Mouse (Mus musculus) spleen, postnatal 14 days (tissue): Measurements from ENCODE around the gene Tbc1d23.
"Not testable (repeated sequence)": the region's sequence is repeated elsewhere in the genome, so short reads cannot be mapped to it uniquely, and the experiment has no call there.

Experiments
- DNase-seq, 2 experiments: peaks; one replicate each; pipeline ENCODE4 v3.0.0; 2021 to 2022; ENCODE audit warnings: low spot score in 2 of 2

Tbc1d23 gene

DNA sequence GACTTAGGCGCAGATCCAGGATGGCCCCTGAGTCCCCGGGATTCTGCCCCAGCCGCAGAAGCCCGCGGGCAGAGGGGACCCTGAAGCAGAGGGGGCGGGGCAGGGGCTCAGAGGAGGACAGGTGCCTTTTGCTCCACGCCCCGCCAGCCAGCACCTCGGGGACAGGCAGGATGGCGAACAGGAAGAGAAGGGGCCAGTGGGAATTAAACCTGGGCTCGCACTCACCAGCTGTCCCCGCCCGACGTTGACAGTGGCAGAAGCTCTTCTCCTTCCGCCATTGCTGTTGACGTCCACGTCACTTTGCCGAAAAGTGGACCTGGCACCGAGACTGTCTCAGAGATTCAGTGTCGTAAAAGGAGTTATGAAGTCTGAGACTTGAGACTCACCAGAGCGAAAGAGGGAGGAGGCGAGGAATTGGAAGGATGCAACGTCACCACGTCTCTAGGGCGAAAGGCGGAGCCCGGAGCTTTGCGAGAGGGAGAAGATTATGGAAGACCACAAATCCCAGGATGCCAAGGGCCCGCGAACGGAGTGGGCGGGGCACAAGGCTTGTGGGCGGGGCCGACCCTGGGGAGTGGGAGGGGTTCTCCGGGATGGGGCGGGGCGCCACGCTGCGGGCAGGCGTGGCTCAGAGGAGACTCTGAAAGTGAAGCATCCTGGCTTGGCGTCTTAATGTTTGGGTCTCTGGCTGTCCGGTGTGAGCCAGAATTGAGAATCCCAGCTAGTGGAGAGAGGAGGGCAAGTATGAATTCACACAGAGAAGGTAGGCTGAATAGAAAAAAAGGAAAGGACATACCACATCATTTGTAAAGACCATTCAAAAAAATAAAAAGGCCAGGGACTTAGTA is at the start of gene Tbc1d23:
Tbc1d23 (minus strand) TSS at position 416 of the 848 bp plus-strand sequence.
- DNase-seq, result peak; percentile 85 to 92

DNA sequence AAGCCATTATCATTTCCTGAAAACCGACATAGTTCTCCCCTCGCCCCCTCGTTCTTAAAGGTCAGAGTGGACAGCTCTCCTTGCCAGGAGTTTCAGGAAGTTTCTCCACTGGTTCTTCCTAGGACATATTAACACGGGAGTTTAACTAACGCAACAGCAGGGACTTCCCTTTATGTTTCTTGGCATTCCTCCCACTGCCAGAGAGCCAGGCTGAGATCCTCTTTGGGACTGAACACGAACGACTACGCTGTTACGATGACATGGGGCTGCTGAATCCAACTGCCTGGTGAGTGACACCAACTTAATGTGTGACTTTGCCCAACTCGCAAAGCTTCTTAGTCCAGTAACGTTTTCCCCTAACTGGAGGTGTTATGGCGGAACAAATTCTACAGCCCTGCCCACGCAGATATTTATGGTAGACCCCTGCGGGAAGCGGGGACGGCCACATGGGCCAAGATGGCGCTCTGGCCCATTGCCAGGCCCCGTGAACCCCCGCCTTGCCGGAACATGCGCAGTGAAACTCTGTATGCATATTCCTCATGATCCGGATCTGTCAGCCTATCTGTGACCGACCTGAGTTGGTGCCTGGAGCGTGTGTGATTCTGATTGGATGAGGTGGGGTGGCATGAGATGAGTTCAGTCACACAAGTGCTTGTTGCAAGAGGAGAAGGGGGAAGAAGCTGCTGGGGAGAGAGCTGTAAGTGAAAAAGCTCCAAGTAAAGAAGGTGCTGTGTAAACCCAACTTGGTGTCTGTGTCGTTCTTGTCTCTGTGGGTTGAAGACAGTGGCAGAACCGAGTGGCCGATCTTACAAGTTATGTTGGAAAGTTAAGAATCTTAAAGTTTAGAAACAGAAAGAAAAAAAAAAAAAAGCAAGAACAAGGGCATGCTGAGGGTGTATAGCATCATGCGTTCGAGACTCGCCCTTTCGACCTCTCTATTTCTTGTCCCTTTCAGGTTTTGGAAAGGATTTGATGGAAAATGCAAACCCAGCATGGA is 49.2 kb upstream of the Tbc1d23 start:
- DNase-seq, result no peak

DNA sequence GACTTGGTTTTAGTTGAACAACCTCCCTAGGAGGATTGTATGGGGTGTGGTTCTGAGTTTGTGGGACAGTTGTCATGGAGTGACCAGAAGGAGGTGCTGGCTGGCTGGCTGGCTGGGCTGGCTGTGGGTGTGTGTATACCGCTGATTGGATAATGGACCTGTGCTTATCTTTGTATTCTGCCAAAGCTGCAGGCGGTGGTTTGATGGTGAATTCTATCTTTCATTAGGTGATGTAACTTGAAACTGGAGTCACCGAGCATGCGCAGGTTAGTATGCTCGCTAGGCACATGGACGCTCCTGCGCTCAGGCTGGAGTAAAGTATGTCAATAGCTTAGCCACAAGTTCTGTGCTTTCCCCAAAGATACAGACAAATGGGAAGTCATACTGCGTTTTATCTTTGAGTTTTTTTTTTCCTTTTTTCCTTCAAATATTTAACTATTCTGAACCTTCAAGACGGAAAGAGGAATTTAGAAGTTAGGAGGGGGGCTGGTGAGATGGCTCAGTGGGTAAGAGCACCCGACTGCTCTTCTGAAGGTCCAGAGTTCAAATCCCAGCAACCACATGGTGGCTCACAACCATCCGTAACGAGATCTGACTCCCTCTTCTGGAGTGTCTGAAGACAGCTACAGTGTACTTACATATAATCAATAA is 47.8 kb upstream of the Tbc1d23 start:
- no peak for DNase-seq

DNA sequence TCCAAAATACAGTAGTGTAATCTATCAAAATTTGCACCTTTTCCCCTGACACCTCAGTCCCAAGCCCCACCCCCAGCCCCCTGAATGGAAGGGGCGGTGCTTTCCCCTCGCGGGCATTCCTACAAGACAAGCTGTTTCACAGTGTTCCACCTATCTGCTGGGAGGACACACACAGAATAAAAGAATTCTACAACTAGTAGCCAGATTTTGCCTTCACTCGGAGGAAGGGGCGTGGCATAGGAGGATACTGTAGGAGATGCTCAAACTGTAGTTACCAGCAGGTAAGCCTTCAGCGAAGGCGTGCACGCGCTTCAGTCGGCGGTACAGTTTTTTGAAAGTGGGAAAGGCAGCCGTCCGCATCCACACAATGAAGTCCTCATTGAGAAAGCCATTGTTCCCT is 38.4 kb upstream of the Tbc1d23 start:
- no peak for DNase-seq

DNA sequence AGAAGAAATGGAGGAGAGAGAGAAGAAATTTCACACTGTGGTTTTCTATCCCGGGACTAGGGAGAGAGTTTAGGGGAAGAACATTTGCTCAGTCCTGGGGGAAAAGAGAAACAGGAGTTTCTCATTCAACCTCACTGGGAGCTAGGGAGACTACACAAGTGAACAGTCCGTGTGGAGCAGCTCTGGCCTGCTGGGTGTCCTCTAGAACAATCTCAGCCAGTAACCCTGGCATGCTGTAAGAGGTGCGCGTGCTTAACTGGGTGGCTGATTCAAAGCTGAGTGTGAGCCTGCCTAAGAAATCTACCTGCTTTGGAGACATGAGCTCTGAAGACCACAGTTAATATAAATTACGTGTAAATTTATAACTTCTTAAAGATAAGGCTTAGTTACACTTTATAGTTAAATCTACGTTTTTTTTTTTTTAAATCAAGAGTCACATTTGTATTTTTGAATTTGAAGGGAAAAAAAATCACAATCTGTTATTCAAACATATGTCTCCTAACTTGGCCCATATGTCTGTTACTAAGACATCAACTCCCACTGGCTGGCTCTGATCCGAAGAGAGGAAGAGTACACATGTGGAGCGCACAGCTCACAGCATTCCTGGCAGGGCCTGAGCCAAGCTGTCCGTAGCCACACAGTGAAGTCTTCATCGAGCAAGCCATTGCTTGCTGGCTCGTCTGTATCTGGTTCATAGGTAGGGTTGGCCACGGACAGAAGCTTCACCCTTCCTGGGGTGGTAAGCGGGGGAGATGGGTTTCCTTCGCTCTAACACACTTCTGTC is 36.9 kb upstream of the Tbc1d23 start:
- DNase-seq, result no peak

DNA sequence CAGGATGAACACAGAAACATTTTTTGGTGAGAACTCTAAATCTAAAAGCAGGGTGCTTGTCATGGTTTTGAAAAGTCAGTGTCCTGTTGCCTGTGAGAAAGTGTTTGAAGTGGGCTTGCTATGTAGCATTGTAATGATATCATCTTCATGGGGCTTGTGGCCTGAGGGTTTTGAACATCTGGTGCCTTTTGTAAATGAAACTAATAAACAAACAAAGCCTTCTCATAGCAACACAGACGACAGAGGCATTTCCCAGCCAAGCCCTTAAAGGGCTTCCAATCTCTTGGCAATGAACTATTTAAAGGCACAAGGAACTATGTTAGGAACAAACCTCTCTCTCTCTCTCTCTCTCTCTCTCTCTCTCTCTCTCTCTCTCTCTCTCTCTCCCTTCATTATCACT is 35.8 kb upstream of the Tbc1d23 start:
- DNase-seq, result no peak

DNA sequence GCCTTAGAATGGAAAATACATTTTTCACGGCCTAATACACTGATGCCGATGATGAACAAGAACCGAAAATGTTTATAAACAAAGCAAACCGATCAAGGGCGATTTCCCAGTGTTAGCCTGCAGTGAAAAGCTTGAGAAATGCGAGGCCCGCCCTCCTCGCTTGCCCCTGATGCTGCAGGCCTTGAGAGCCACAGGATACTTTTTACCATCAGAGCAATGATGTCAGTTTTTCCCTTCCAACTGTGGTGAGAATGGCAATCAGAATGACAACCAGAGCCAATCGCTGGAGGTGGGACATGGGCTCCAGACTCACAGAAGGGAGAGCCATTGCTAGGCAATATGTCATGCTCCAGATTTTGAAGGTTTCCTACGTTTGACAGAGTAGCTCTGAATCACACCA is 28.8 kb upstream of the Tbc1d23 start:
- DNase-seq, result no peak

DNA sequence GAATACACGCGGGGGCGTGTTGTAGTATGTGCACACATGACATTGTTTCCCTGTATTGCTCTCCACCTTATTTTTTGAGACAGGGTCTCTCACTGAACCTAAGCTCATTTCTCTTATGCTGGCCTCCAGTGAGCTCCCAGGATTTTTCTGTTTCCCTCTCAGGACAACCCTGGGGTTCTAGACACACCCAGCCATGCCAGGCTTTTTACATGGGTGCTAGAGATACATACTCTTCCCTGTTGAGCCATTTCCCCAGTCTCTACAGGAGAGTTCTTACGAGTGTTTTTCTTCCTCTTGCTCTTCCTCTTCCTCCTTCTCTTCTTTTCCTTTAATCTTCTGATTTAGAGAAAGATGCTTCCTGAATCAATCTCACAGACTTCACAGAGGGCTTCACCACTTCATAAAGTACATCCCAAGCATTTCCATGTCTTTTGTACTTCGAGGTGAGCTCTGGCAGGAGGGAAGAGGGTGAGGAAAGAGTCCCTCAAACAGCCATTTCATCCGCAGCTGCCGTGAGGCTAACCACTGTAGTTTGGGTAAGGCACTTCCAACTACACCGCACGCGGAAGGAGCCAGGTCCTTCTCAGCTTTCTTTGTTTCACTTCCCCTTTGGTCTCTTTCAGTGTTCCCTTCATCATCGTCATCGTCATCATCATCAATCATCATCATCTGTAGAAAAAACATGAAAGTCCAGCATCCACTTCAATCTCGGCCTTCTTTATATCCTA is 28.2 kb upstream of the Tbc1d23 start:
- peak in 1 of 2 experiments; percentile 7 for DNase-seq

DNA sequence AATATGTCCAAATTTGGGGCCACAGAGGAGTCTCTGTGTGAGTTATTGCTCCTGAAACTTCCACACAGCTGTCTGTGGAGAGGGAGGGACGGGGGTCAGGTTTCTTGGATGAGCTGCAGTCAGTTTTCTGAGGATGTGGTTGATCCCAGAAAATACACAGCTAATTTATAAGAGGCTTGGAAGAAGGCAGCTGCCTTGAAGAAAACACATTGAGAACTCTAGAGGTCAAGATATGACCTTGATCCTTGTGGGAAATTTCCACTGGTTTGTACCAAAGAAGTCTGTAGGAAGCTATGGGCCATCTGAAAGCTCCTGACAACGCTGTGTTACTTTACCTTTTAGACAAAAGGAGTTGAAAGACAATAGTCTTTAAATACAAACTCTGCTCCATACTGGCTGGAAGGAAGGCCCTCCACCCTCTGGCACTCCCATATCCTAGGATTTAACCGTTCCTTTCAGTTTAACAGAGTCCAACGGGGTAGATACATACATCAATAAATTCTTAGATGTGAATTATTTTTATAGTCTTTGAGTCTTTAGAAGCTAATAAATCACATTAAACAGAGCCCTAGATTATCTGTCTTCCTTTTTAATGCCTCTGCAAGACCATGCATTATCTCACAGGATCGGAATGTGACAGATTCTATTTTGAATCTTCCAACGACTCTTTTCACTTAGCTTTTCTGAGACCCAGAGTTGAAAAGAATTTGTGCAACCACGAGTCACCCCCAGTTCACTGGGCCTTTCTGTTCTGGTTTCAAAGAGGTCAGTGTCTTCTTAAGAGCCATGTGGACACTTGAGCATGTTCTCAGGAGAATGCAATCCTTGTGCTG is 20.5 kb upstream of the Tbc1d23 start:
- DNase-seq, result no peak

DNA sequence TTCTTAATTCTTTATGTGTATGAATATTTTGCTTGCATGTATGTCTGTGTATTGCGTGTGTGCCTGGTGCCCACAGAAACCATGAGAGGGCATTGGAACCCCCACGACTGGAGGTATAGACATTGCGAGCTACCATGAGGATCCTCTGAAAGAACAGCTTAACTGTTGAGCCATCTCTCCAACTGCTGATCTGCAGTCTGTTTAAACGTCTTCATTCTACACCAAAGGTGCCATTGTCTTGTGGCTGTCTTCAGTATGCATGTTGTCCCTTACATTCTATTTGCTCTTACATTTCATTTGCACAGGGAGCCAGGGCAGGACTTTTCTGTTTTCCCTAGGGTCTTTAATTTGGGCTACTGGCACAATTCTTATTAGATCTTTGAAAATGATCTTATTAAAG is 19.7 kb upstream of the Tbc1d23 start:
- no peak for DNase-seq

DNA sequence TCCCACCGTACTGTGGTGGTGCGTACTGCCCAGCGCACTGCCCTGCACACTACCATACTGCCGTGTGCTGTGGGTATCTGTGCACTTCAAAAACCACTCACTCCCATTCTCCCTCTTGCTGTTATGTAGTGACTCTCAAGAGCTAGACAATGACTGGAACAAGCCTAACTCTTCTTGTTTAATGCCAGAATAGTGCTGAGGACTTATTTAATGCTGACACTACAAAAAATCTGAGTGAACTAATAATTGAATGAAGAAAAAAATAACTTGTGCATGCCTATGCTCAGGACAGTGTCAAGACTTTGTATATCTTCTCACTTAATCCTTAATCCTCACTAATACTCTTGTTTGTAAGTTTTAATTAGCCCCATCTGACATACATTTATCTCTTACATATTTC is 16.2 kb upstream of the Tbc1d23 start:
- no peak for DNase-seq

DNA sequence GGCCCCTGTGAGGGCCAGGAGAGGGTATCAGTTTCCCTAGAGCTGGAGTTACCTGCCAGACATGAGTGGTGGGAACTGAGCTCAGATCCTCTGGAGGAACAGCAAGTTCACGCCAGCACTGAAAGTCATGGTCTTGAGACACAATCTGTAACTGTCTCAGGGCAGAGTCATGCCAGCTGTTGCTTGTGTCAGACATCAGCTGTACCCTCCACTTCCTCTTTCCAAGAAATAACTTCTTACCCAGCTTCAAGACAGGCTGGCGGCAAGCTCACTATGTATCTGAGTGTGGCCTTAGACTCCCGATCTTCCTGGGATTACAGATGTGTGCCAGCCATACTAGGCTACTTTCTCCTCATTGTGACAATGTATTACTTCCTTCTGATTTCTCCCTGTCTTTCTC is 15.3 kb upstream of the Tbc1d23 start:
- DNase-seq, result peak in 1 of 2 experiments; percentile 8

DNA sequence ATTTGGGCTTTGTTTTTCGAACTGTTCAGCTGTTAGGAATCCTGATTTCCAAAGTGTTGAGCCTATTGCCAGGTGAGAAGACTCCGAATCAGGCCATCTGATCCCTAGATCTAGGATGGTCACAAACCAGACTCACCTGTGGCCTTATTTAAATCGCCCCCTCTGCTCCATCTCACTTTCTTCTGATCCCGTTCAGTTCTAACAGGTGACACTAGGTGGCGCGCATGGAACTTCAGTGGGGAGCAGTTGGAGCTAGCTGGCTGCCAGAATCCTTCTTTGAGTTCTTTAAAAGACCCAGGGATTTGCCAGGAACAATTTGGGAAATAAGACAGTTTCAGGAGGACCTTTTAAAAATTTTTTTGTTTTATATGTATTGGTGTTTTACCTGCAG is 12.5 kb upstream of the Tbc1d23 start:
- DNase-seq, result peak; percentile 47 to 70

DNA sequence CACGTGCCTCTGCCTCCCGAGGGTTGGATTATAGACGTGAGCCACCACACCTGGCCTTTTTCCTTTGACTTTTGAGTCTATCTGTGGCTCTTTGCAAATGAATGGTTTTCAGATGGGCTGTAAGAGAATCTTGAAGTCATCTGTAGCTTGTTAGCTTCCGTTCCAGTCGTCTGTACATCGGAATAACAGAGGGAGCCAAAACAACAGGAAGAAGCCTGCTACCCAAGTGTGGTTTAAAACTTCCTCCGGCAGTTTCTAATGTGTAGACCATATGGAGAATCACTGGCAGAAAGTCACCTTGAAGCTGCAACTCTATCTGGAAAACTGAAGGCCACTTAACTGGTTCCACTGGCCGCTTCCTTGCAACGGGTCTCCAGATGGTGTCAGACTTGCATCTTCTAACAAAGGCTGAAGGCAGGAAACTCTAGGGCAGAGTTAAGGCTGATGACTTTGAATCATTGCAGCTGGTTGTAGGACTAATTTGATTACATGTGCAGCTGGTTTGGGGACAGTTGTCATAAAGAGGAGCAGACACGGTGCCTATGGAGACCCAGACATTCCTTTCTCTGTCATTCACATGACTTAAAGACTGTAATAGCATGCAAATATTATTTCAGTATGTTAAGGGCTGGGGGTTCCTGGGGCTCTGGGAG is 12.0 kb upstream of the Tbc1d23 start:
- no peak for DNase-seq

DNA sequence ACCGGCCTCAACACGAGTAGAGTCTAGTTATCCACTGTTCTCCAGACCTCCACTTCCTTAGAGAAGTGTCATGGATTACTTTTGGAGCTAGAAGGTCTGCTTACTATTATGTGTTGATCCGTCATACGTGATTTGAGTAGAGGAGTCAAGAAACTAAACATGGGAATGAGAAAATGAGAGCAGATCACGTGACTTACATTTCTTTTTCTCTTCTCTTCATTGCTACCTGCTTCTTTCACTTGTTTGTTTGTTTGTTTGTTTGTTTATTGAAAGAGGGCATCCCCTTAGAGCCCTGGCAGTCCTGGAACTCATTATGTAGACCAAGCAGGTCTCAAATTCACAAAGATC is 11.5 kb upstream of the Tbc1d23 start:
- no peak for DNase-seq

DNA sequence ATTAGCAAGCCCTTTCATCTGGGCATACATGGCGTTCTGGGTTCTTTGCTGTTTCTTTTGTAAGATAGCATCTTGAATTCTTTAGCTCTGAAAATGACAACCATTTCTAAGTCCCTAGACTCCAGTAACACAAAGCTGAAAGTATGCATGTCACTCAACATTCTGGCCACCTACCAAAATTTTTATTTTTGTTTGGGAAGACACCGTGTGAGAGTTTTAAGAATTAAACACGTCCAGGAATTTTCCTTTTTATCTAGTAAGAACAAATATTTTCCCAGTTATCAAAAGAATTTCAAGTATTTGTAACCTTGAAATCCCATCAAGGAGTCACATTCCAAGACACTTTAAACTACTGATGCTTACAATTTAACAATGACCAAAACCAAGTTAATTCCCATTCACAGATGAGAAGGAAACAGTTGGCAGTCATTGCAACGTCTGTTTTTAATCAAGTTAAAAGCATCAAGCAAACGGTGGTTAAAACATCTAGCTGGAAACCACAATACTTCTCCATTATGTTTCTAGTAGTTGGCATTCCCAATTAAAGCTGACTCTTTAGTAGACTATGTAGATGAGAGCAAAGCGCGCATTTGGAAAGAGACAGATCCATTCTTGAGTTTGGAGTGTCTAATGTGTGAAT is 4.7 kb upstream of the Tbc1d23 start:
- no peak for DNase-seq

DNA sequence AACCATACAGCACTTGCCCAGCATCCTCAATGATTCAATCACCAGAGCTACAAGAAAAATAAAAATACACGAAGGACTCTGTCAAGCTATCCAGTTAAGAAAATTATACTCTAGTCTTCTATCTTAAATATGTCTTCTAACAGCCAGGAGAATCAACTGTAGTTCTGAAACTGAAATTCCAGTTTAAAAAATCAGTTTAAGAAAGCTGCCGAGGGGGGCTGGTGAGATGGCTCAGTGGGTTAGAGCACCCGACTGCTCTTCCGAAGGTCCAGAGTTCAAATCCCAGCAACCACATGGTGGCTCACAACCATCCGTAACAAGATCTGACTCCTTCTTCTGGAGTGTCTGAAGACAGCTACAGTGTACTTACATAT is 620 bp upstream of the Tbc1d23 start:
- DNase-seq, result not testable (repeated sequence)

DNA sequence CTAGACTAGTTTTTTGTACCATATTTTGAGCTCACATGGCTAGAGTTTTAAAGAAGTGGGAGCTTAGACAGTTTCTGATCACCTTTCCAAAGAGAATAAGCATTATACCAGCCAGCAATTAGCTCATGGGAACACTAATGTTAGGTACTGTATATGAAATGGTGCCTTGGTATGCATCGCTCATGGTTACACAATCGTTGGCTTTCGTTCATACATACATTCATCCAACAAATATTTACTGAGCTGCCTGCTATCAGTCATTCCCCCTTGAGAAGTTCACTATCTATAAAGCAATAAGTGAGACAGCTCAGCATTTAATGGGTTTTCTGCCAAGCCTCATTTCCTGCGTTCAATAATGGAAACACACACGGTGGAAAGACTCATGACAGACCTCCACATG is 4.9 kb downstream of the Tbc1d23 start:
- DNase-seq, result no peak

DNA sequence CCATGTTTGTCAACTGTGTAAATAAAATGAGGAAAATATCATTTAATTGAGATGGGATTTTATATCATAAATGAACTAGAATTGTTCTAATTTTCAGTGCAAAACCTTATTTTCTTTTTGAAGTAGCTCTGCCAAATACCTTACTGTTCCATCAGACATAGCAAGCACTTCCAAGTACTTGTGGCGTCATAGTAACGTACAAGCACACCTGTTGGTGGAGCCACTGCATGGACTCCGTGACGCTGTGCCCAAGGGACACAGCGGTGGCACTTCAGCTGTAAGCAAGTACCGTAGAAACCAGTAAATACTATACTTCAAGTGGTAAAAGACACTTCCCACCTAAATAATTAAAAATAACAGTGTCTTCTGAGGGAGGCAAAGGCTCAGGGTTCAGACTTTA is 10.9 kb downstream of the Tbc1d23 start:
- DNase-seq, result no peak
